Mouse (Mus musculus) cerebellum, postnatal 25 days (tissue): ENCODE measurements at regions not wholly inside any gene's neighbourhood (a gene's known extent, or its start where the extent isn't known, plus 50 kb on each side); places are given as distances from the start of the nearest gene placed in this dataset.
A peak's percentile ranks its signal among the peaks of the same experiment; 100 is the strongest.

Experiments used
- DNase-seq, 2 experiments: peaks; one replicate each; pipeline ENCODE4 v3.0.0; 2021; ENCODE audit warnings: mixed read lengths in 2 of 2

- no peak for DNase-seq
Measured at GRCm38 (mm10) chr17:22795213-22795612, 71.7 kb downstream of the Zfp945 start.

GRCm38 (mm10) chr17:22784481-22784880, 82.5 kb downstream of the Zfp945 start:
- no peak for DNase-seq

- no peak for DNase-seq
Measured at GRCm38 (mm10) chr17:22745736-22746135, 121.2 kb downstream of the Zfp945 start.

GRCm38 (mm10) chr17:22739581-22740178, 127.3 kb downstream of the Zfp945 start:
- peak; percentile 71 to 72 for DNase-seq

GRCm38 (mm10) chr17:22739173-22739572, 127.8 kb downstream of the Zfp945 start:
- DNase-seq = no peak

GRCm38 (mm10) chr17:22736360-22736759, 130.6 kb downstream of the Zfp945 start:
- DNase-seq = no peak
